Mouse (Mus musculus): ENCODE data around the gene Elp4. TPM values are rescaled to one million over a fixed set of nuclear protein-coding genes. Genes with fewer than 3 reads are reported as not detected.

The Elp4 gene
- total RNA-seq, 2 experiments from 2014 or later: 12.4 to 17.4 TPM

GRCm38 (mm10) chr2:105671116-105671797 lies 233.1 kb downstream of the Elp4 start:
- peak in 1 of 2 experiments; percentile 6 for DNase-seq

- peak in 1 of 2 experiments; percentile 7 for DNase-seq
Measured at GRCm38 (mm10) chr2:105670731-105671095, 233.7 kb downstream of the Elp4 start.

GRCm38 (mm10) chr2:105669881-105670730 lies 234.3 kb downstream of the Elp4 start:
- peak in 1 of 2 experiments; percentile 9 for DNase-seq

- DNase-seq: peak in 1 of 2 experiments; percentile 24
Measured at GRCm38 (mm10) chr2:105669371-105669861, 234.9 kb downstream of the Elp4 start.

- peak in 1 of 2 experiments; percentile 8 for DNase-seq
Measured at GRCm38 (mm10) chr2:105668271-105669270, 235.8 kb downstream of the Elp4 start, which contains the start of gene Pax6. Pax6 (plus strand) TSS chr2:105668900.

GRCm38 (mm10) chr2:105667626-105667950 lies 236.8 kb downstream of the Elp4 start:
- DNase-seq: no peak

- no peak for DNase-seq
Measured at GRCm38 (mm10) chr2:105666763-105667625, 237.4 kb downstream of the Elp4 start.

- no peak for DNase-seq
Measured at GRCm38 (mm10) chr2:105666331-105666730, 238.0 kb downstream of the Elp4 start.

- no peak for DNase-seq
Measured at GRCm38 (mm10) chr2:105665491-105666250, 238.7 kb downstream of the Elp4 start.

- DNase-seq: no peak
Measured at GRCm38 (mm10) chr2:105664996-105665395, 239.4 kb downstream of the Elp4 start.

GRCm38 (mm10) chr2:105663101-105663511 lies 241.3 kb downstream of the Elp4 start:
- DNase-seq: no peak

GRCm38 (mm10) chr2:105662606-105663005 lies 241.8 kb downstream of the Elp4 start:
- no peak for DNase-seq

- DNase-seq: no peak
Measured at GRCm38 (mm10) chr2:105662121-105662520, 242.2 kb downstream of the Elp4 start.

- DNase-seq: peak in 1 of 2 experiments; percentile 7
Measured at GRCm38 (mm10) chr2:105661623-105662066, 242.7 kb downstream of the Elp4 start.

- DNase-seq: no peak
Measured at GRCm38 (mm10) chr2:105660874-105661622, 243.3 kb downstream of the Elp4 start.

GRCm38 (mm10) chr2:105659926-105660873 lies 244.2 kb downstream of the Elp4 start:
- no peak for DNase-seq

- DNase-seq: no peak
Measured at GRCm38 (mm10) chr2:105659350-105659749, 245.0 kb downstream of the Elp4 start.

- DNase-seq: no peak
Measured at GRCm38 (mm10) chr2:105656456-105656855, 247.9 kb downstream of the Elp4 start.
